Mouse (Mus musculus) midbrain, embryonic 15.5 days (tissue): ENCODE measurements at regions not wholly inside any gene's neighbourhood (a gene's known extent, or its start where the extent isn't known, plus 50 kb on each side); places are given as distances from the start of the nearest gene placed in this dataset.

Experiments
- ATAC-seq: fragments of 200-750 bp; cut with Nextera tagmentation; replicated peaks from 2 replicates; pipeline ENCODE4 v1.8.0; 2017; ENCODE audit warnings: moderate TSS enrichment
- H3K27ac ChIP-seq: fragments of 300-500 bp; sonication (generic); 2 replicates; pipeline ENCODE4 v1.5.1; 2015; ENCODE audit warnings: mild to moderate bottlenecking, inconsistent platforms
- H3K27me3 ChIP-seq: fragments of 300-500 bp; sonication (generic); replicated peaks from 2 replicates; pipeline ENCODE4 v1.6.1; 2015; ENCODE audit warnings: inconsistent platforms
- H3K36me3 ChIP-seq: fragments of 300-500 bp; sonication (generic); replicated peaks from 2 replicates; pipeline ENCODE4 v1.6.1; 2015; ENCODE audit warnings: inconsistent platforms
- H3K4me1 ChIP-seq: fragments of 300-500 bp; sonication (generic); 2 replicates; pipeline ENCODE4 v1.6.1; 2015; ENCODE audit warnings: inconsistent platforms
- H3K4me2 ChIP-seq: fragments of 300-500 bp; sonication (generic); 2 replicates; pipeline ENCODE4 v1.6.1; 2015; ENCODE audit warnings: inconsistent platforms, mild to moderate bottlenecking, moderate library complexity
- H3K4me3 ChIP-seq: fragments of 300-500 bp; sonication (generic); 2 replicates; pipeline ENCODE4 v1.5.1; 2015; ENCODE audit warnings: mild to moderate bottlenecking, inconsistent platforms
- H3K9ac ChIP-seq: fragments of 300-500 bp; sonication (generic); 2 replicates; pipeline ENCODE4 v1.6.1; 2015; ENCODE audit warnings: mild to moderate bottlenecking, inconsistent platforms
- H3K9me3 ChIP-seq: fragments of 300-500 bp; sonication (generic); 2 replicates; pipeline ENCODE4 v1.6.1; 2016; ENCODE audit warnings: inconsistent platforms
- WGBS: fragments of 180-500 bp; shearing (Covaris S2); methylation state at CpG from one replicate; pipeline ENCODE4 v1.1.7; 2015; ENCODE audit warnings: mixed read lengths; 5-methylcytosine and 5-hydroxymethylcytosine counted together

- WGBS = 76% methylated on average over 2 of the region's 2 CpGs
- Histone ChIP-seq H3K36me3 (no peaks in the 10 kb centered on the region), H3K27ac (no peak overlapping the region), H3K4me2 (no peak overlapping the region), H3K27me3 (no peaks in the 10 kb centered on the region), H3K9ac (no peak overlapping the region), H3K4me3 (no peak overlapping the region), H3K9me3 (no peaks in the 10 kb centered on the region), H3K4me1 (no peaks in the 10 kb centered on the region)
- ATAC-seq = no peak
Observed at GRCm38 (mm10) chr16:44648547-44649223, 75.4 kb upstream of the Nepro start.

DNA sequence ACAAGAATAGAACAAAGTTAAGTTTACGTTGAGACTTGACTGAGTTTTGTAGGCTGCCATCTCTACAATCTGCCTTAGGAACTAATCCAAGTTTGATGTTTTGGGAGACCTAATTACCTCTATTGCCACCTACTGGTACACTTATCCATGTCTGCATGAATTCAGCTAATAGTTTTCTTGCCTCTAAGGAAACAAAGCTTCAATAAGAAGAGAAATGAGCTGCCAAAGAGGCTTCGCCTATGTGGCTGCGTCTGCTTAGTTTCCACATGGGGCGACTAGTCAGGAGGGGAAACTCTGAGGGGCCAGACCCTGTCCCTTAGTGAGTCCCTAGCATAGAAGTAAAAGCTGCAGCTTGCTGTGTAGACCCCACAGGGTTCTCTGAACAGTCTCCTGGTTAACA is 80.1 kb upstream of the Nepro start:
- no peaks in the 10 kb centered on the region for H3K9me3 ChIP-seq
- H3K36me3 ChIP-seq = no peaks in the 10 kb centered on the region
- H3K4me3 ChIP-seq = no peak overlapping the region
- 10% methylated on average over 4 of the region's 4 CpGs for WGBS
- ATAC-seq = 0 out of 2 replicates have a peak, but pooled peaks have one; percentile 42
- no peaks in the 10 kb centered on the region for H3K27me3 ChIP-seq
- H3K4me2 ChIP-seq = no peak overlapping the region
- H3K9ac ChIP-seq = no peak overlapping the region
- H3K4me1 ChIP-seq = no peaks in the 10 kb centered on the region
- no peak overlapping the region for H3K27ac ChIP-seq

- WGBS = 87% methylated on average over 3 of the region's 3 CpGs
- no peak for ATAC-seq
Observed at GRCm38 (mm10) chr16:44637100-44637499, 78.4 kb upstream of the Boc start.

GRCm38 (mm10) chr16:44634486-44634885 is 75.8 kb upstream of the Boc start:
- WGBS = over 99% methylated on average over 4 of the region's 4 CpGs
- no peak overlapping the region for H3K4me2 ChIP-seq
- H3K9ac ChIP-seq = no peak overlapping the region
- H3K9me3 ChIP-seq = no peaks in the 10 kb centered on the region
- no peak overlapping the region for H3K4me3 ChIP-seq
- ATAC-seq = no peak
- no peak overlapping the region for H3K27ac ChIP-seq
- H3K27me3 ChIP-seq = no peaks in the 10 kb centered on the region
- peaks cover 15% of the 10 kb centered on the region for H3K4me1 ChIP-seq
- no peaks in the 10 kb centered on the region for H3K36me3 ChIP-seq

More at GRCm38 (mm10) chr16:44637100-44637499, 78.4 kb upstream of the Boc start:
- no peak overlapping the region for H3K27ac ChIP-seq
- no peaks in the 10 kb centered on the region for H3K9me3 ChIP-seq
- no peak overlapping the region for H3K9ac ChIP-seq
- H3K4me2 ChIP-seq = no peak overlapping the region
- peaks cover 12% of the 10 kb centered on the region for H3K4me1 ChIP-seq
- no peaks in the 10 kb centered on the region for H3K27me3 ChIP-seq
- no peak overlapping the region for H3K4me3 ChIP-seq
- H3K36me3 ChIP-seq = no peaks in the 10 kb centered on the region

GRCm38 (mm10) chr16:44633059-44633667 is 74.5 kb upstream of the Boc start:
- WGBS = 61% methylated on average over 9 of the region's 9 CpGs
- Histone ChIP-seq H3K4me2 (no peak overlapping the region), H3K9me3 (no peaks in the 10 kb centered on the region), H3K27ac (peak overlapping the region; percentile 69; the same call in 1 of the 2 replicates), H3K27me3 (no peaks in the 10 kb centered on the region), H3K36me3 (no peaks in the 10 kb centered on the region), H3K4me1 (peaks cover 15% of the 10 kb centered on the region), H3K9ac (no peak overlapping the region), H3K4me3 (no peak overlapping the region)
- ATAC-seq = no peak; the same call in 1 of the 2 replicates

- H3K9ac ChIP-seq = no peak overlapping the region
- peak overlapping the region; percentile 69 for H3K27ac ChIP-seq
- WGBS = 31% methylated on average over 9 of the region's 9 CpGs
- ATAC-seq = peak; percentile 83
- no peaks in the 10 kb centered on the region for H3K36me3 ChIP-seq
- no peaks in the 10 kb centered on the region for H3K27me3 ChIP-seq
- peaks cover 15% of the 10 kb centered on the region for H3K4me1 ChIP-seq
- no peaks in the 10 kb centered on the region for H3K9me3 ChIP-seq
- H3K4me3 ChIP-seq = no peak overlapping the region
- no peak overlapping the region for H3K4me2 ChIP-seq
Observed at GRCm38 (mm10) chr16:44632330-44633058, 73.8 kb upstream of the Boc start.

DNA sequence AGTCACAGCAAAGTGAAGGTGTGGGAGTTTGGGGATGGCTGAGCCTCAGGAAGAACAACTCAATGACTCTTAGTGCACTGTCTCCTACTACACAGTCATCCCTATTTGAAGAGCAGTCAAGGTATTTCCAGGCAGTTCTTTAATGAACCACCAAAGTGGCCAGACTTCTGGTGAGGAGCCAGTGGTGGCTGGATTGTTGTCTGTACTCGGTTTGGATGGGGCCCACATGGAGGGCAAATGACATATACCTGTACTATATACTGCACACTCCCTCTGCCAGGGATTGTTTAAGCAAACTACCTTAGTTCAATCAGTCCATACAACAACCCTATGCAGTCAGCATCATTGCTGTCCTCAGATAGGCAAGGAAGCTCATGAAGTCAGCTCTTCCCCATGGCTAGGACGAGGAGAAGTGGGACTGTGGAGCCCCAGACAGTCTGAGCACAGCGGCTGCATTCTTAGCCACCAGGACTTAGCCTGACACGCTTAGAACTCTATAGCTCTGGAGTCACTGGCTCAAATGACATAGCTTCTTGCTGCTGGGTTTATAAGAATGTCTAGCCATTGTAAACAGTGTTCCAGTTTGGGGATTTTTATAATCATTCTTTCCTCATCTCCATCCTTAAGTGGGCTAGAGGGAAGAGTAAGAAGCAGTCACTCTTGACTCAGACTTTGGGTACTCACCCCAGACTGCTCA is 72.8 kb upstream of the Boc start:
- H3K36me3 ChIP-seq = no peaks in the 10 kb centered on the region
- no peak overlapping the region for H3K9ac ChIP-seq
- peaks cover 15% of the 10 kb centered on the region for H3K4me1 ChIP-seq
- H3K4me3 ChIP-seq = no peak overlapping the region
- 79% methylated on average over 4 of the region's 4 CpGs for WGBS
- no peaks in the 10 kb centered on the region for H3K27me3 ChIP-seq
- ATAC-seq = no peak
- no peaks in the 10 kb centered on the region for H3K9me3 ChIP-seq
- H3K4me2 ChIP-seq = no peak overlapping the region
- H3K27ac ChIP-seq = no peak overlapping the region

DNA sequence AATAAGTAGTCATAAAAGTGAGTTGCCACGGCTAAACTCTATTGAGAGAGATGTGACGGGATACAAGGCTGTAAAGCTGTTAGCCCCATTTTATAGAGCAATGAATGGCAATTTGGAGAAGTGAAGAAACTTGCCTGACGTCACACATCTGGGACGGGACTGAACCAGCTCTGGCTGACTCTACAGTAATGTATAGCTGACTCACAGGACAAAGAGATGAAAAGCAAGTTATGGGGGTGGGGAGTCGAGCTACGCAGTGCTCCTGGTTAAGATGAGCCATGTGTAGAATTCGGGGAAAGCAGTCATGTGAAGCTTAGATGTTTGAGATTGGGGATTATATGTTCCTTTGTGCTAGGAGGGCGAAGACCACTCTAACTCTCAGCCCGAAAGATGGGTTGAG is 72.2 kb upstream of the Boc start:
- H3K9me3 ChIP-seq = no peaks in the 10 kb centered on the region
- no peak overlapping the region for H3K27ac ChIP-seq
- no peak overlapping the region for H3K4me2 ChIP-seq
- H3K27me3 ChIP-seq = no peaks in the 10 kb centered on the region
- no peak for ATAC-seq
- H3K9ac ChIP-seq = no peak overlapping the region
- peaks cover 15% of the 10 kb centered on the region for H3K4me1 ChIP-seq
- WGBS = 87% methylated on average over 9 of the region's 9 CpGs
- H3K4me3 ChIP-seq = no peak overlapping the region
- no peaks in the 10 kb centered on the region for H3K36me3 ChIP-seq

GRCm38 (mm10) chr16:44630426-44630825 is 71.7 kb upstream of the Boc start:
- Histone ChIP-seq H3K27ac (no peak overlapping the region), H3K4me3 (no peak overlapping the region), H3K4me1 (peaks cover 15% of the 10 kb centered on the region), H3K9ac (no peak overlapping the region), H3K27me3 (no peaks in the 10 kb centered on the region), H3K4me2 (no peak overlapping the region), H3K36me3 (no peaks in the 10 kb centered on the region), H3K9me3 (no peaks in the 10 kb centered on the region)
- WGBS = 85% methylated on average over 9 of the region's 9 CpGs
- ATAC-seq = no peak

DNA sequence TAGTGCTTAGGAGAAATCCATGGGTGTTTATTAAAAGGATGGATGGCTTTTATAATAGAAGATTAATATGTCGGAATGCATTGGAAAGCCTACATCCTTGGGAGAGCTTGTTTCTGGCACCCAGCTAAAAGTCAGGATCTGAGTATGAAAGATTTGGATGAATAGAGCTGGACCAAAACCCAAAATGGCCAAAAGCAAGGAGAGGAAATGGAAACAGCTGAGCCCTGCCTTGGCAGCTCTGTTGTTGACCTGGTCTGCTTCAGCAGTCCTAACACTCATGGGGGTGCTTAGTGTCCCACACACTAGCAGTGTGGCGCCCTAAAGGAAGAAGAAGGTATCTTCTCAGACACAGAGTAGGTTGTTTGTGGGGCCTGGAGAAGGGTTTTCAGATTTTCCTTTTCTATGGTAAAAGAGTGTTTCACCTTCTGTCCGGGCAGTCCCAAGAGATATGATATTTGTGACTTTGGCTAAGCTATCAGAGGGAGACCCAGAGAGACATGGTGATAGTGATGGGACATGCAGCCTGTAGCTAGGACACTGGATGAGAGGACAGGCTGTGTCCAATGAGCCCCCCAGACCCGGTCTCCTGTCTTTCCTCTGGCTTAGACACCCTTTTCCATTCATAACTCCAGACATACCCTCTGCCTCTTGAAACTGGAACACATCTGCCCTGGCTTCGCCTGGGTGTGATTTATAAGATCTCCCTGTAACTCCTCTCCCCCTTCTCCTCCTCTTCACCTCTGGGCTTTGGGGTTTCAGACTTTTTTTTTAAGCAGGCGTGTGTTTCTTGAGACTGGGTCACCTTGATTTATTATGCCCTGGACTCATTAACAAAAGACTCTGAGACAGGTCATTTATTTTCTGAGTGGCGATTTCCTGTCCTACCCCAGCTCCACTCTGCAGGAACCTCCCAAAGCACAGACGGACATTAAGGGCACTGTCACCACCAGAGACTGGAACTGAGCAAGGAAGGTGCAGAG is 70.9 kb upstream of the Boc start:
- H3K4me3 ChIP-seq = no peak overlapping the region
- H3K4me2 ChIP-seq = no peak overlapping the region
- no peak overlapping the region for H3K9ac ChIP-seq
- WGBS = 83% methylated on average over 8 of the region's 8 CpGs
- H3K27me3 ChIP-seq = no peaks in the 10 kb centered on the region
- H3K9me3 ChIP-seq = no peaks in the 10 kb centered on the region
- H3K36me3 ChIP-seq = no peaks in the 10 kb centered on the region
- no peak overlapping the region for H3K27ac ChIP-seq
- ATAC-seq = no peak
- H3K4me1 ChIP-seq = peaks cover 15% of the 10 kb centered on the region

GRCm38 (mm10) chr16:44625871-44626293 is 67.2 kb upstream of the Boc start:
- no peaks in the 10 kb centered on the region for H3K27me3 ChIP-seq
- H3K4me1 ChIP-seq = no peaks in the 10 kb centered on the region
- no peak overlapping the region for H3K27ac ChIP-seq
- no peak overlapping the region for H3K4me2 ChIP-seq
- H3K36me3 ChIP-seq = no peaks in the 10 kb centered on the region
- ATAC-seq = no peak
- no peak overlapping the region for H3K4me3 ChIP-seq
- 91% methylated on average over 3 of the region's 3 CpGs for WGBS
- H3K9me3 ChIP-seq = no peaks in the 10 kb centered on the region
- no peak overlapping the region for H3K9ac ChIP-seq
